Mouse (Mus musculus): ENCODE data around the gene Plek.

Gene Plek

GRCm38 (mm10) chr11:16950226-16950975 is 101.8 kb downstream of the Plek start:
- DNase-seq (ENCODE audit: low spot score in 2 of 2), result no peak

- DNase-seq (ENCODE audit: low spot score in 2 of 2), result no peak
These were observed 103.4 kb downstream of the Plek start for GRCm38 (mm10) chr11:16948756-16949155.

- no peak for DNase-seq (ENCODE audit: low spot score in 2 of 2)
These were observed 109.2 kb downstream of the Plek start for GRCm38 (mm10) chr11:16943016-16943415.

GRCm38 (mm10) chr11:16941973-16942452 is 110.2 kb downstream of the Plek start:
- DNase-seq (ENCODE audit: low spot score in 2 of 2), result no peak

- DNase-seq (ENCODE audit: low spot score in 2 of 2), result no peak
These were observed 110.9 kb downstream of the Plek start for GRCm38 (mm10) chr11:16941103-16941793.

- DNase-seq (ENCODE audit: low spot score in 2 of 2), result no peak
These were observed 116.5 kb downstream of the Plek start for GRCm38 (mm10) chr11:16935577-16936236.

- DNase-seq (ENCODE audit: low spot score in 2 of 2), result no peak
These were observed 120.0 kb downstream of the Plek start for GRCm38 (mm10) chr11:16932159-16932558.

Measured in frontal cortex, postnatal 14 days (tissue).